Mouse (Mus musculus): Measurements from ENCODE around the gene Arhgap18. TPM values are rescaled to one million over a fixed set of nuclear protein-coding genes. Genes with fewer than 3 reads are reported as not detected.
"Not testable (repeated sequence)": the region's sequence is repeated elsewhere in the genome, so short reads cannot be mapped to it uniquely, and the experiment has no call there.

The Arhgap18 gene
- total and polyA plus RNA-seq, 3 experiments = 0.85 to 39.8 (median 28.9) TPM

DNA sequence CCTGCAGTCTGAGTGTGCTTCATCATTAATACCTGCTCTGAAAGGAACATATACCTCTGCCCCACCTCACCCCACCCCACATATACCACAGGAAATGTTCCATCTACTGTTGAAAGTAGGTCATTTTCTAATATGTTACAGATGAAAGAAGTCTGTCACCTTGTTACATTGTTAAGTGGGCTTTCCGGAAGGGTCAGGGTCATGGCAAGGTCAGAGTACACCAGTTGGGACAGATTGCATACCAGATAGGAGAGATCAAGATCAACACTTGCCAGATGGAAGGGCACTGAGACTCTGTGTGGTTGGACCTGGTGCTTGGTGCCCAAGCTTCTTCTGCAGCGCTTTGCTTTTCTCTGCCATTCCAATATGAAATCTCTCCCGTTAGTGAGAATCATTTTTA lies 158.0 kb downstream of the Arhgap18 start:
- no peak for DNase-seq

DNA sequence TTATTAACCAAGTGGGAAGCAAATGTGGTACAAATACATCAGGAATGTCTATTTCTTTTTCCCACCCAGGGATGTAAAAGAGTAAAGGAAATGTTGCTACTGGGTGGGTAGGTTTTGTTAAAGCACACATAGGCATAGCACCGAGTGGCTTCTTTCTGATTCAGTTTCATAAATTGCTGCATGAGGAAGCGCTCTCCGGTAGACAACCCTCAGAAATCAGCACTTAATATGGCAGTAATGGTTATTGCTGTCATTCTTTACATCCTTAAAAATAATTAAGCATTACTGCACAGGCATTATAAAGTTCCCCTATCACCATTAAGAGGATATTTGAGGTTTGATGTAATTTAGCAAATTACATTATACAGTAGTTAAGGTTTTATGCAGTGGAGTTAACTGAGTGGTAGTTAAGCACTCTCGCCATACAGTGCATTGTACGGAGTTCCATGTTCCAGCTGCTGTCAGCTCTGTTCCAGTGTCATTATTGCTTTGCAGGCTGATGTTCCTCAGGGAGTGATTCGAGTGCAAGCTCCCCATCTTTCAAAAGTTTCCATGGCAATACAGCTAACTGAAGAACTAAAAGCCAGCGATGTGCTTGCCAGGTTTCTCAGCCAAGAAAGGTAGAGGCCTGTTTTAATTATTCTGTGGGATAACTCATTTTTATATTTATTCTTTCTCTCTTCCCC lies 159.0 kb downstream of the Arhgap18 start:
- no peak for DNase-seq

DNA sequence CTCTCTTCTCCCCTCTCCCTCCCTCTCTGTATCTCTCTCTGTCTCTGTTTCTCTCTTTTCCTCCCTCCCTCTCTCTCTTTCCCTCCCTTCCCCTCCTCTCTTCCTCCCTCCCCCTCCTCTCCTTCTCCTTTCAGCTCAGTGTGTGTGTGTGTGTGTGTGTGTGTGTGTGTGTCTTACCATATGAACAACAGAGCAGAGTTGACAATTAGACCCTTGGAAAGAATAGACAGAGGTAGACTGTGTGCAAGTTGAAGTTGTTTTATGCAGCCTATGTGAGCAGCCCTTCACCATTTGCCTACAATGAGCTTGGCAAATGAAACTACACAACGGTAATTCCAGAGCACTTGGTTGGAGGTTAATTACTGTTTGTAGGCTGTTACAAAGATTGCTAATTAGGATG lies 159.6 kb downstream of the Arhgap18 start:
- no peak for DNase-seq

DNA sequence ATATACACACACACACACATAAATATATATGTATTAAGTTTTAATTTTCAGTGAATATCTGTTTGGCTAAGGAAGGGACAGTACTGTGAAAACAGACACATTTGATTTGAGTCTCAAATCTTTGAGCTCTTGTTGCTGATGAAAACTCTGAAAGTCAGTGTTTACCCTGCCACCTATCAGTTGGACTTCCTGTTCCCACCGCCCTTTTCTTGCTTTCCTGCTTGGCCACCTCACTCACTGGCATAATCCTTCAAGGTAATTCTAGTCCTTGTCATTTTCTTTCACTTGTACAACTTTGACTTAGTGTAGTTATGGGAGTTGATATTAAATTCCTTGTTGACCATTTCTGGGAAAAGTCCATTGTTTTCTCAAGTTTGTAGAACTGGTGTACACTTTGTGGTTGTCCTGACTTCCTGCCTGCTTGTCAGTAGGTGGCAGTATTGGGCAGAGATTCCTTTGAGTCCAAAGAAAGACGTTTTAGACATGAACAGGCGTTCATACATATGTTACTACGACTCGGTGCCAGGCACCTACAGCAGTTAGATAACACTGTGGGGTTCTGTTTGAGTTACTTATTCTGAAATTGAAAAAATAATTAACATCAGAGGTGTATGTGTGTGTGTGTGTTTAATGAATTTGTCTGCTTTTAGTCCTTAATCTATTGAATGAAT lies 166.2 kb downstream of the Arhgap18 start:
- peak; percentile 28 for DNase-seq

DNA sequence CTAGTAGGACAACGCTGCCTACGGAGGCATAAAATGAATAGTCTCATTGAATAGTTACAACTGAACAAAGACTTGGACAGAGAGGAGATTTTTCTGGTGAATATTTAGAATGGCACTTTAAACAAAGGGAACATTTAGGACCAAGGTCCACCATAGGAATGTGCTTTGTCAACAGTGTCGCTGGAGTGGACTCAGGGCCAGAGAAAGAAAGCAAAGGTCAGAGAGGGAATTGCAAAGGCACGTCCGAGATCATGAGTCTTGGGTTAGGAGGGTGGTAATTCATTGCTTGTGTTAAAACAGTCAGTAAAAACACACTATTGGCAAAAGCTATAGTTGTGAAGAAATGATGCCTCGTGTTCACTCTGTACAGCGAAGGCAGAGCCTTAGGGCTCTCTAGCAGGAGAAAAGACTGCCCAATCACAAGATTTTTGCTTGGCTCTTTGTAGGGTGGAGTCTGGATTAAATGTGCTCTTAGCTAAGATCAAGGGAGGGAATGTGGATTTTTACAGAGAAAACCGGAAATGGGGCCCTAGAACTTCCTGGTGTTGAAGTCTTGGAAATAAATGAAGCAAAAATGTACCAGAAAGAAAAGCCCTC lies 167.3 kb downstream of the Arhgap18 start:
- DNase-seq = no peak

DNA sequence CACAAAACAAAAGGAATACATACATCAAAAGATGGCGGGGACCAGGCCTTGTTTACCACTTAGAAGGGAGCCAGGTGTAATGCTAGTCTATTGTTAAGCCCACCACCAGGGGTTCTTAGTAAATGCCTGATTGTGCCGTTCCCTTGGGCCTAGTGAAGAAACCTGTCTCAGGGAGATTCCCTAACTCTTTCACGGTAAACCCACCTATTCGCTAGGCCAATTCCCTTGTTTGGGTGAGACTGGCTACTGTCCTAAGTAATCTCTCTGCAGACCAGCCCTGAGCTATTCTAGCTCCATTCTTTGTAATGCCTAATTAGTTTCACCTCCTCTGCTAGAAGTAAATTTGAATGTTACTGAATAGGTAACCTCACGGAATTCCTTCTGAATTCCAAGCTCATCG lies 182.8 kb downstream of the Arhgap18 start:
- DNase-seq = not testable (repeated sequence)

DNA sequence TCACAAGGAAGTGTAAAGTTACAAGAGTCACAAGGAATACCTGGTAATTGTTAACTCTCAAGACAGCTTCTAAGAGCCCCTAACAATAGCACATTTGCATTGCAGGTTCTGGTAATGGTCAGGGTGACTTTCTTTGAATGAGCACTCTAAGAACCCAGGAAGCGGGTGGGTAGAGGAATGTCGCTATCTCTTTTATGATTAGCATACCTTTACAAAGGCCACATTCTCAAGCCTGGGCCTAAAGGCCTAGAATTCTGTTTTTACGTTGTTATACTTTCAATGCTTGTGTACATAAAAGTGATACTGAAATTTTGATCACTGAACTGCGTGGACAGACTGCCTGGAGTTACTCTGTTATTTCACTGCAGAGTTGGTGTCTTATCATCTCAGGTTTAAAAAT lies 185.2 kb downstream of the Arhgap18 start:
- not testable (repeated sequence) for DNase-seq

DNA sequence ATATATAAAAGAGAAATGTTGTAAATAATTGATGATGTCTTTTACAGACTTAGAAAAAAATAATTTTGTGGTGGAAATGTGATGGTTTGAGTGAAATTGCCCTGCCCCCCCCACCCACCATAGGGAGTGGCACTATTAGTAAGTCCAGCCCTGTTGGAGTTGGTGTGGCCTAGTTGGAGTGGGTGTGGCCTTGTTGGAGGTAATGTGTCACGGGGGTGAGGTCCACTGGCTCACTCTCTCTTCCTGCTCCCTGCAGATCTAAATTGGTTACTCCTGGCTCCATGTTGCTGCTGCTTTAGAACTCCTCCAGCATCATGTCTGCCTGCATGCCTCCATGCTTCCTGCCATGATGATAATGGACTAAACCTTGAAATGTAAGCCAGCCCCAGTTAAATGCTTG lies 186.3 kb downstream of the Arhgap18 start:
- no peak for DNase-seq

DNA sequence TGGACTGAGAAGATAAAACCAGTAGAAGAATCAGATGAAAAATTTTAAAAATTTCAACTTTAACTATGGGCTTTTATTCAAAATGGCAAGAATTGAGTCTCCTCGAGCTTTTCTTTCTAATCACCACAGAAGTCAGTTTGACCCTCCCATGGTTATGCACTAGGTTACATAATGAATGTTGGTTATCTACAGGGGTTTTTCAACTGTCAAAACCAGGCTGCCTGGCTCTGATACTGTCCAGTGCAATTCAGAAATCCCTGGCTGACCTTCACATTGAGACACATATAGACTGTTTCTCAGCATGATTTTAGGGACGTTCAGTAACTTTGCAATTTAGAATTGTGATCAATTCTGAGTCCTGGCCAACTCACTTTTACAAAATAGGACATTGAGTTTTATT lies 195.1 kb downstream of the Arhgap18 start:
- DNase-seq = no peak

DNA sequence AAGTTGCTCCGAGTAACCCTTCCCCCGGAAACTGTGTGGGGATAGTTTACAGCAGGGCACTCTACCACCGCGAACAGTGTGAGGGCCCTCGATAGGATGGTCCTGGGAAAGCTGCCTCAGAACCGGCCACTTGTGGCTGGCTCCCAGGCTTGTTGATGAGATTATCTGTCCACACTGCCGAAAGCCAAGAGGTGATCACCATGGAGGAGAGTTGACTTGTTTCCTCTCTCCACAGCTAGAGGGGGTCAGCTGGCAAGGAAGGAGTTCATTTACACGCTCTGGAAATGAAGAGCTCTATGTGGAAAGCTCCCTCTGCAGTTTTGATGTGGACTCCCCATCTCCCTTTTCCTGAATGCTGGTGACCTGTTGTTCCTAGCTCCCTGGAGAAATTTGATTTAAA lies 196.4 kb downstream of the Arhgap18 start:
- no peak for DNase-seq

DNA sequence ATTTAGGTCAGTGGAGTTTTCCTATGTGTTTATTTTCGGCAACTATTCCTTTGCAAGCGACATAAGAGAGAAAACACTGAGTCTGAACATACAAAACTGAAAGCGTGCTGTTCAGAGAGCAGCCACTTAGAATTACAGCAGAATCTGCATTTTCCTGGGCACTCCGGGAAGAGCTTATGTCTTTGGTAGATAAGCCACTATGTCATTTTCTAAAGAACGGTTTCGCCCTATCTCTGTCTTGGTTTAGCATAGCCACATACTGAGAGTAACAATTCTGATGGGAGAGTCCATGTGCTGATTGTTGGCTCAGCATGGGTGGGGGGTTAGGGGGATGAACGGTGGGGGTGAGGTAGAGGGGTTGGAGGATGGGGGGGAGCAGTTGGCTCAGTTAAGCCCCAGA lies 197.2 kb downstream of the Arhgap18 start:
- DNase-seq = no peak

DNA sequence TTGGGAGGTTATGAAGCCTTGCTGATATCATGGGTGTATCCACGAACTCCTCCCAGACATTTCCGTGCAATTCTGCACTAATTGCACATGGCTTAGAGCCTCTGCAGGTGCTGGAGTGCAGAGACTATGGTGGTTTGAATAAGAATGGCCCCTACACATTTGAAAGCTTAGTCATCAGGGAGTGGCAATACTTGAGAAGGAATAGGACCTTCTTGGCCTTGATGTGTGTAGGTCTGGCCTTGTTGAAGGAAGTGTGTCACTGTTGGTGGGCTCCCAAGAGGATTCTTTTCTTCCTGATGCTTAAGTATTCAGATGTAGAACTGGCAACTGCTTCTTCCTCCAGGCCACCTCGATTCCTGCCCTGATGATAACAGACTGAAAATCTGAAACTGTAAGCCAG lies 205.3 kb downstream of the Arhgap18 start:
- no peak for DNase-seq

Data from adrenal gland, adult 2 months (tissue).